Mouse (Mus musculus): ENCODE data around the gene Skint11. TPM values are rescaled to one million over a fixed set of nuclear protein-coding genes. Genes with fewer than 3 reads are reported as not detected.
"Not testable (repeated sequence)": the region's sequence is repeated elsewhere in the genome, so short reads cannot be mapped to it uniquely, and the experiment has no call there.

The Skint11 gene
- total RNA-seq (2021) = not detected
- long read RNA-seq, experiment 1 = 0 reads
- long read RNA-seq, experiment 2 = 0 reads

- no peak within 1 kb of the TSS for H3K4me3 ChIP-seq
- TF ChIP-seq CTCF (conservative IDR thresholded peaks at IDR 0.05) = no peak
- no peak within 1 kb of the TSS for H3K27ac ChIP-seq
- no peak for DNase-seq (ENCODE audit: low spot score in 2 of 2)
Observed at GRCm38 (mm10) chr4:114163084-114163483, at the start of gene Skint11. Gene Skint11, plus strand, starts transcription at chr4:114163384.

GRCm38 (mm10) chr4:114161149-114161548 lies 2.0 kb upstream of the Skint11 start:
- TF ChIP-seq CTCF (conservative IDR thresholded peaks at IDR 0.05) = no peak
- Histone ChIP-seq H3K4me3 (no peak overlapping the region), H3K27ac (no peak overlapping the region)
- no peak for DNase-seq (ENCODE audit: low spot score in 2 of 2)

- peak; percentile 44 for TF ChIP-seq CTCF (conservative IDR thresholded peaks at IDR 0.05)
Observed at GRCm38 (mm10) chr4:114172898-114173297, 9.7 kb downstream of the Skint11 start.

GRCm38 (mm10) chr4:114256906-114257305 lies 93.7 kb downstream of the Skint11 start:
- not testable (repeated sequence) for H3K4me3 ChIP-seq; H3K27ac ChIP-seq; DNase-seq (ENCODE audit: low spot score in 2 of 2)

More at GRCm38 (mm10) chr4:114172898-114173297, 9.7 kb downstream of the Skint11 start:
- H3K4me3 ChIP-seq; H3K27ac ChIP-seq; DNase-seq (ENCODE audit: low spot score in 2 of 2): not testable (repeated sequence)

Other genes starting within 250 kb of the Skint11 start
- not detected for gene Skint5, start 163.9 kb upstream of the Skint11 start, total RNA-seq (2021)
- gene Trabd2b, start 243.3 kb downstream of the Skint11 start, total RNA-seq (2021) = 1 to 10 TPM; 1.5 to 1.6 TPM